Mouse (Mus musculus): ENCODE results near the gene Gsk3a. TPM values are rescaled to one million over a fixed set of nuclear protein-coding genes. Genes with fewer than 3 reads are reported as not detected.

Gsk3a gene
- polyA plus RNA-seq, 1 experiment from 2014 or later, result 5.3 TPM

DNA sequence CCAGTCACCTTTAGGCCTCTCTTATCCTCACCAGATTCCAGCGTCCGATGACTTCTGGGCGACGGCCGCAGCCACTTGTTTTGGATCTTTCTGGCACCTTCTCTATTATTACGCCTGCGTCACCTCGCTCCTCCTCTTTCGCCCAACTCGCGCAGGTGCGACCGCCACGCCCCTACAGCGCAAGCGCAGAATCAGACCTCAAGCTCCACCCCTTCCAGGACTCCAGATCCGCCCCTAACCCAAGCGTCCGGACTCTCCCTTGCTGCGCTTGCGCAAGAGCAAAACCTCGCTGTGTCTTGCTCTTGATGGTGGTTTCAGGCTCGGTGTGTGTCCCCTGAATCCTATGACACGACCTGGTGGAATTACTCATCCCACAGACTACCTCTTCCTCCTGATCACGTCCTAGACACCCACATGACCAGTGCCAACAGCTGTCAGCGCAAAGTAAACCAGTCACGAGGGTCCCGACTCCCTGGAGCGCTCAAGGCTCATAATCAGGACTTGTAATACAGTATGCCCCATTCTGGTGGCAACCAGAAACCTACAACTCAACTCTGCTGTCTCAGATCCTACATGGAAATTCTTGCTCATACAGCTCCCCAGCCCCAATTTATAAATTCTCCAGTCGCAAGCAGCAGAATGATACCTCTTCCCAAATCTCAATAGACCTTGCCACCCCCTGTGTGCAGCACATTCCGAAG is 17.7 kb downstream of the Gsk3a start:
- Histone ChIP-seq H3K9me3 (replicated peaks; ENCODE audit: control insufficient read depth, low read length) (no peaks in the 10 kb centered on the region), H3K36me3 (ENCODE audit: control insufficient read depth, insufficient read depth) (peaks cover 29% of the 10 kb centered on the region), H3K9ac (ENCODE audit: low read depth, low read length) (peak overlapping the region; percentile 91), H3K4me3 (ENCODE audit: low read depth, low read length) (peak overlapping the region; percentile 98), H3K27me3 (ENCODE audit: control insufficient read depth, insufficient read depth, low read depth, low read length) (no peaks in the 10 kb centered on the region), H3K4me1 (ENCODE audit: control insufficient read depth, low read depth, low read length) (peaks cover 48% of the 10 kb centered on the region), H3K4me2 (ENCODE audit: low read depth, low read length) (peak overlapping the region; percentile 91), H3K27ac (ENCODE audit: low read length) (peak overlapping the region; percentile 98)
- 1% methylated on average over 31 of the region's 31 CpGs for WGBS (ENCODE audit: insufficient replicate concordance)
- peak; percentile 69 for ATAC-seq (ENCODE audit: low read depth)

DNA sequence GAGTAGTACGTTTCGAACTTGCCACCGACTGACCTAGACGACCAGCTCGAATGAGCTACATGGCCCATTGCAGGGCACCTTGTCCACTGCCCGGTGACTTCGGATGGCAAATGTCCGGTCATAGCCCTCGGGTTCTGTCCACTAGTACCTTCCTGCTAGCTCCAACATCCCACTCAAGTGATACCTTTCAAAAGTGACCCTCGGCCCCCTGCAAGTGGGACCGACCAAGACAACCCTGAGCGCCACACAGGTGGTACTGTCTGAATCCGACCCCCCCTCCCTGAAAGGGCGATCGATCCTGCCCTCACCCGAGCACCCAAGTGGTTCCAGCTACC is 18.3 kb downstream of the Gsk3a start:
- peaks cover 50% of the 10 kb centered on the region for H3K4me1 ChIP-seq (ENCODE audit: control insufficient read depth, low read depth, low read length)
- peak overlapping the region; percentile 98 for H3K27ac ChIP-seq (ENCODE audit: low read length)
- peak overlapping the region; percentile 91 for H3K4me2 ChIP-seq (ENCODE audit: low read depth, low read length)
- peak overlapping the region; percentile 98 for H3K4me3 ChIP-seq (ENCODE audit: low read depth, low read length)
- H3K27me3 ChIP-seq (ENCODE audit: control insufficient read depth, insufficient read depth, low read depth, low read length), result no peaks in the 10 kb centered on the region
- peak overlapping the region; percentile 91 for H3K9ac ChIP-seq (ENCODE audit: low read depth, low read length)
- no peaks in the 10 kb centered on the region for H3K9me3 ChIP-seq (replicated peaks; ENCODE audit: control insufficient read depth, low read length)
- WGBS (ENCODE audit: insufficient replicate concordance), result under 1% methylated on average over 16 of the region's 16 CpGs
- no peak for ATAC-seq (ENCODE audit: low read depth)
- H3K36me3 ChIP-seq (ENCODE audit: control insufficient read depth, insufficient read depth), result peaks cover 29% of the 10 kb centered on the region

DNA sequence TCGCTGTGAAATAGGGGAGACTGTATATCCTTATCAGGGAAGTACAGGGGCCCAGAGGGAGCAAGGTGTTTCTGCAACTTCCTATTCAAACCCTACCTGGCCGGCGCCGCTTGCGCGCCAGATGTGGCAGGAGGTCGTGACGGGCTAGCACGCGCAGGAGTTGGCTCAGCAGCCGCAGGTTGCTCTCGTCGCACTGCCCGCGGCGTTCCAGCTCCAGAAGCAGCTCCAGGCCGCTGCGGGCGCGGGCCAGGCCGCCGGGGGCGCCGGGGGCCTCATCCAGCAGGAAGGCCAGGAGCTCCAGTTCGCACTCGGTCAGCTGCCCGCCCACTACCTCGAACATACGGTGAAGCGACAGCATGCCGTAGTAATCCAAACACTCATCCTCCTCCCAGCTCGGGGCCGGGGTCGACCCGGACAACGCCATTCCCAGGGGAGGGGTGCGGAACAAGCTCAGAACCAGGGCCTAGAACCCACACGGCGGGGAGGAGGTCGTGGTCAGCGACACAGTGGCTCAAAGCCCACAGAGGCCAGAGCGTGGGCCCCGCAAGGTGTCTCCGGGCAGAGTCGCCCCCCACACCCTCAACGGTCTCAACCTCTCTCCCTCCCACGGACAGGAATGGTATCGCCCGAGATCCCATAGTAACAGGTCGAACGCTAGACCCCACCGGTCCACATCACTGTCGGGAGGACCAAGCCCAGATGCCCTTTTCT is 18.8 kb downstream of the Gsk3a start:
- under 1% methylated on average over 53 of the region's 53 CpGs for WGBS (ENCODE audit: insufficient replicate concordance)
- ATAC-seq (ENCODE audit: low read depth), result peak; percentile 9
- H3K27ac ChIP-seq (ENCODE audit: low read length), result peak overlapping the region; percentile 98
- peak overlapping the region; percentile 91 for H3K9ac ChIP-seq (ENCODE audit: low read depth, low read length)
- peak overlapping the region; percentile 91 for H3K4me2 ChIP-seq (ENCODE audit: low read depth, low read length)
- H3K36me3 ChIP-seq (ENCODE audit: control insufficient read depth, insufficient read depth), result peaks cover 32% of the 10 kb centered on the region
- peak overlapping the region; percentile 98 for H3K4me3 ChIP-seq (ENCODE audit: low read depth, low read length)
- H3K4me1 ChIP-seq (ENCODE audit: control insufficient read depth, low read depth, low read length), result peaks cover 53% of the 10 kb centered on the region
- H3K9me3 ChIP-seq (replicated peaks; ENCODE audit: control insufficient read depth, low read length), result no peaks in the 10 kb centered on the region
- no peaks in the 10 kb centered on the region for H3K27me3 ChIP-seq (ENCODE audit: control insufficient read depth, insufficient read depth, low read depth, low read length)

DNA sequence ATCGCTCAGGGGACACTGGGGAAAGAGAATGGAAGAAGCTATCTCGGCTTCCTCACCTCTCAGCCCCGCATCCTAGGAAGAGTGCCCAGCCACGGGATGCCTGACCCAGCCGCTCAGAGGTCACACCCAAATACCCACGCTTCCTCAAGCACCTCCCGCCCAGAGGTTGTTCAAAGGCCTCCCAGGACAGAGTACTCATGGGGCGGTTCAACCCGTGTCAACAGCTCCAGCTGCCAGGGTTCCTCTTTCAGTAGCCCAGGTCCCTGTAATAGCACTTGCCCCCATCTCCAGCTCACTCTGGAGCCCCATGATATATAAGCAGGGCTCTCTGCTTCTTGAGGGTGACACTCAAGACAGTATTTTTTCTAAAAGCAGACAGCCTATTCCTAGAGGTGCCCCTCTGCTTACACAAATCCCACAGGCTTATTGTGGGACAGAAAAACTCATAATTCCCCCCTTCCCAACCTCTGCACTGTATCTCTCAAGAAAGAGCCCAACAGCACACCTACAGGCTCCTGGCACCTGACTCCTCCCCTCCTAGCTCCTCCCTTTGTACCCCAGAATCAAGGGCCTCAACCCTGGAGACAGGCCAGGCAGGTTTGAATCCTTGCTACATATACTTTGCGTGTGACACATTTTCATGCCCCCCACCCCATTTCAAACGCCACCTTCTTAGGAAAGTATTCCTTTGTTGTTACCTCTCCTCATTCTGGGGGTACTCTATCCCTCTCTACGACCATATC is 19.8 kb downstream of the Gsk3a start:
- Histone ChIP-seq H3K27me3 (ENCODE audit: control insufficient read depth, insufficient read depth, low read depth, low read length) (no peaks in the 10 kb centered on the region), H3K36me3 (ENCODE audit: control insufficient read depth, insufficient read depth) (peaks cover 35% of the 10 kb centered on the region), H3K27ac (ENCODE audit: low read length) (peak overlapping the region; percentile 98), H3K4me2 (ENCODE audit: low read depth, low read length) (peak overlapping the region; percentile 91), H3K9me3 (replicated peaks; ENCODE audit: control insufficient read depth, low read length) (no peaks in the 10 kb centered on the region), H3K4me1 (ENCODE audit: control insufficient read depth, low read depth, low read length) (peaks cover 45% of the 10 kb centered on the region), H3K4me3 (ENCODE audit: low read depth, low read length) (peak overlapping the region; percentile 98), H3K9ac (ENCODE audit: low read depth, low read length) (peak overlapping the region; percentile 91)
- no peak for ATAC-seq (ENCODE audit: low read depth)
- WGBS (ENCODE audit: insufficient replicate concordance), result 47% methylated on average over 12 of the region's 12 CpGs

DNA sequence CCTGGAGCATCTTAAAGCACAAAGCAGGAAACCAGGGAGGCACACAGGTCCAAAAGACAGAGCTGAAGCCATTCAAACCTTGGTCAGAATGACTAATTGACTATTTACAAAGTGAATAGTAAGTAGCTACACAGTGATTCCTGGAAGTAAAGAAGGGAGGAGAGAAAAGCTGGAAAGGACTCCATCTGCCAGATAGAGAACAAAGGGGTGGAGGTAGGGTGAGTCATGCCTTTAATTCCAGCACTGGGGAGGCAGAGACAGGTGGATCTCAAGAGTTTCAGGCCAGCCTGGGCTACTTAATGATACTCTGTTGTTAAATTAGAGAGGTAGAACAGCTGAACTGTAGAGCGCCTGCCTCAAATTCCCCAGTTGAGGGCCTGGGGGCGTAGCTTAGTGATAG is 23.5 kb downstream of the Gsk3a start:
- no peak for ATAC-seq (ENCODE audit: low read depth)
- peaks cover 42% of the 10 kb centered on the region for H3K4me1 ChIP-seq (ENCODE audit: control insufficient read depth, low read depth, low read length)

DNA sequence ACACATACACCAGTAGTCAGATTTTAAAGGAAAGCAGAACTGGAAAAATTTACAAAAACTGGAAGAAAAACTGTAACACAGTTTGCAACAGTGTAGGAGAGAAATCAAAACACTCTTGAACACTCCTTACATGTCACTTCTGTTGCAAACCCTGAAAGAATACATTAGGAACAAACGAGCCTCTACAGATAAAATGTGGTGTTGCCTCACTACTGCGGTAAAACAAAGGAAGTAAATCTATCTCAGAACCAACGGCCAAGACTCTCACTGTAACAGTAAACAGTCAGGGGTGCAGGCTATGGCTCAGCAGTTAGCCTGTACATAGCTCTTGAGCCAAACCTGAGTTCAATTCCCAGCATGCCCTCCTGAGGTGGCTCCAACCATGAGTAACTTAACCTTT is 24.6 kb downstream of the Gsk3a start:
- Histone ChIP-seq H3K4me3 (ENCODE audit: low read depth, low read length) (no peak overlapping the region), H3K27ac (ENCODE audit: low read length) (no peak overlapping the region), H3K9me3 (replicated peaks; ENCODE audit: control insufficient read depth, low read length) (no peaks in the 10 kb centered on the region), H3K27me3 (ENCODE audit: control insufficient read depth, insufficient read depth, low read depth, low read length) (no peaks in the 10 kb centered on the region), H3K9ac (ENCODE audit: low read depth, low read length) (no peak overlapping the region), H3K4me1 (ENCODE audit: control insufficient read depth, low read depth, low read length) (peaks cover 48% of the 10 kb centered on the region), H3K4me2 (ENCODE audit: low read depth, low read length) (no peak overlapping the region), H3K36me3 (ENCODE audit: control insufficient read depth, insufficient read depth) (peaks cover 79% of the 10 kb centered on the region)
- ATAC-seq (ENCODE audit: low read depth), result no peak
- WGBS (ENCODE audit: insufficient replicate concordance), result 25% methylated on average over 3 of the region's 3 CpGs

More for the DNA sequence above, 23.5 kb downstream of the Gsk3a start:
- WGBS (ENCODE audit: insufficient replicate concordance), result 90% methylated on average over 2 of the region's 2 CpGs
- no peaks in the 10 kb centered on the region for H3K9me3 ChIP-seq (replicated peaks; ENCODE audit: control insufficient read depth, low read length)
- H3K27me3 ChIP-seq (ENCODE audit: control insufficient read depth, insufficient read depth, low read depth, low read length), result no peaks in the 10 kb centered on the region
- no peak overlapping the region for H3K27ac ChIP-seq (ENCODE audit: low read length)
- peaks cover 69% of the 10 kb centered on the region for H3K36me3 ChIP-seq (ENCODE audit: control insufficient read depth, insufficient read depth)
- H3K4me2 ChIP-seq (ENCODE audit: low read depth, low read length), result no peak overlapping the region
- H3K9ac ChIP-seq (ENCODE audit: low read depth, low read length), result no peak overlapping the region
- no peak overlapping the region for H3K4me3 ChIP-seq (ENCODE audit: low read depth, low read length)

DNA sequence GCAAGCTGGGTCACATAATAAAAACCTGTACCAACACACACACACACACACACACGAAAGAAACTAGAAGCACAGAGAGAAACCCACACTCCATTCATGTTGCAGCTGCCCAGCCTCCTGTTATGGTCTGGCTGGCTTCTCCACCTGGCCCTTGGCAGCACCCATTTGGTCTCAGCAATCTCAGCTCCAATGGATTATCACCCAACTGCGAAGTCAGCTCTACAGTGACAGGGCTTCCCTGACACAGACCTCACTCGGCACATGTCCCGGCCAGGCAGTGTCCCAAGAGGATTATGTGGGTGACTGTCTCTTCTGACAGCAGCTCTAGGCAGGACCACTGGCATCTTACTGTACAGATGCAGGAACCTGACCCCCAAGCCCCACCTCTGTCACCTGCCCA is 27.2 kb downstream of the Gsk3a start:
- Histone ChIP-seq H3K4me2 (ENCODE audit: low read depth, low read length) (peak overlapping the region; percentile 71; the same call in 1 of the 2 replicates), H3K36me3 (ENCODE audit: control insufficient read depth, insufficient read depth) (peaks cover 89% of the 10 kb centered on the region), H3K9ac (ENCODE audit: low read depth, low read length) (no peak overlapping the region), H3K4me1 (ENCODE audit: control insufficient read depth, low read depth, low read length) (peaks cover 61% of the 10 kb centered on the region), H3K9me3 (replicated peaks; ENCODE audit: control insufficient read depth, low read length) (no peaks in the 10 kb centered on the region), H3K4me3 (ENCODE audit: low read depth, low read length) (peak overlapping the region; percentile 52; the same call in 1 of the 2 replicates), H3K27me3 (ENCODE audit: control insufficient read depth, insufficient read depth, low read depth, low read length) (no peaks in the 10 kb centered on the region), H3K27ac (ENCODE audit: low read length) (peak overlapping the region; percentile 95; the same call in 1 of the 2 replicates)
- 91% methylated on average over 4 of the region's 4 CpGs for WGBS (ENCODE audit: insufficient replicate concordance)
- no peak for ATAC-seq (ENCODE audit: low read depth)

DNA sequence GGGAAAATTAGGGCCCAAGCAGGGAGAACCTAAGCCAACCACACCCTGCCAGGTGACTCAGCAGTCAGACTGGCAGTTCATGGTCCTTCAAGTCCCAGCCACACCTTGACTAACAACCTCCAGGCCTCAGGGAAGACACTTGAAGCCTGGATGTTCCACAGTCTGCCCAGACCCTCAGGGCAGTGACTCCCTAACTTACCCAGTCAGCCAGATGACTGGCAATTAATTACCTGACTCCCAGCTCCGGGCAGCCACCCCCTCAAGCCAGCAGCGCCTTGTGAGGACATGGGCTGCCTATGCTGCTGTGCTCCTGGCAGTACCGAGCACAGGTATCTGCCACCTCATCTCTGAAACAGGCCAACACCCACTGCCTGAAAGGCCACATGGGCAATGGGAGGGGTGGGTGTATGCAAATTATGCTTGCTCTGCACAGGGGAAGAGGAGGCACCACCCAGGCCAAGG is 28.5 kb downstream of the Gsk3a start:
- Histone ChIP-seq H3K9ac (ENCODE audit: low read depth, low read length) (peak overlapping the region; percentile 65), H3K4me1 (ENCODE audit: control insufficient read depth, low read depth, low read length) (peaks cover 66% of the 10 kb centered on the region), H3K4me2 (ENCODE audit: low read depth, low read length) (peak overlapping the region; percentile 71), H3K36me3 (ENCODE audit: control insufficient read depth, insufficient read depth) (peaks cover 91% of the 10 kb centered on the region), H3K9me3 (replicated peaks; ENCODE audit: control insufficient read depth, low read length) (no peaks in the 10 kb centered on the region), H3K27me3 (ENCODE audit: control insufficient read depth, insufficient read depth, low read depth, low read length) (no peaks in the 10 kb centered on the region), H3K4me3 (ENCODE audit: low read depth, low read length) (peak overlapping the region; percentile 52), H3K27ac (ENCODE audit: low read length) (peak overlapping the region; percentile 95)
- ATAC-seq (ENCODE audit: low read depth), result peak; percentile 82
- 51% methylated on average over 3 of the region's 3 CpGs for WGBS (ENCODE audit: insufficient replicate concordance)
